Mouse (Mus musculus) lung, adult 2 months (tissue): ENCODE measurements around the gene Mboat2. TPM values are rescaled to one million over a fixed set of nuclear protein-coding genes. Genes with fewer than 3 reads are reported as not detected.
A peak's percentile ranks its signal among the peaks of the same experiment; 100 is the strongest.

Experiments
- DNase-seq: peaks from one replicate; pipeline ENCODE4 v3.0.0; 2022
- H3K4me1 ChIP-seq: fragments of 200-500 bp; 2 replicates; pipeline ENCODE4 v1.6.1; 2011; ENCODE audit warnings: low read length; ENCODE audit not compliant: control insufficient read depth, insufficient read depth
- H3K4me3 ChIP-seq: fragments of 200-500 bp; replicated peaks from 2 replicates; pipeline ENCODE3; 2011; ENCODE audit warnings: low read depth, mild to moderate bottlenecking, control low read depth, low read length; ENCODE audit errors: extremely low read depth
- CTCF ChIP-seq: fragments of 200-500 bp; IDR thresholded peaks from 2 replicates; pipeline ENCODE4 v1.5.1; 2011; ENCODE audit warnings: mild to moderate bottlenecking, low read length, control low read depth; ENCODE audit not compliant: insufficient read depth
- POLR2A ChIP-seq: fragments of 200-500 bp; IDR thresholded peaks from 2 replicates; pipeline ENCODE4 v1.6.1; 2011; ENCODE audit warnings: low read depth, mild to moderate bottlenecking, control low read depth, low read length, borderline replicate concordance; ENCODE audit errors: extremely low read depth
- WGBS: fragments of 180-500 bp; shearing (Covaris S2); methylation state at CpG from one replicate; pipeline ENCODE4 v1.1.7; 2018; 5-methylcytosine and 5-hydroxymethylcytosine counted together
- polyA plus RNA-seq: library from polyadenylated mRNA; depleted of rRNA; stranded (reverse); fragments of >200 nt; gene quantifications from 2 replicates; pipeline ENCODE4 v1.2.3, GENCODE M21; 2012

The Mboat2 gene
- polyA plus RNA-seq, 1 experiment: 4.0 TPM

GRCm38 (mm10) chr12:24831153-24831963, 679 bp downstream of the Mboat2 start:
- TF ChIP-seq POLR2A (0 out of 2 replicates have a peak, but pooled peaks have one; percentile 13), CTCF (no peak)
- under 1% methylated on average over 85 of the region's 95 CpGs for WGBS
- peak overlapping the region; percentile 78 for H3K4me3 ChIP-seq
- H3K4me1 ChIP-seq: peaks cover 5% of the 10 kb centered on the region; the same call in 1 of the 2 replicates
- DNase-seq: peak; percentile 61

DNA sequence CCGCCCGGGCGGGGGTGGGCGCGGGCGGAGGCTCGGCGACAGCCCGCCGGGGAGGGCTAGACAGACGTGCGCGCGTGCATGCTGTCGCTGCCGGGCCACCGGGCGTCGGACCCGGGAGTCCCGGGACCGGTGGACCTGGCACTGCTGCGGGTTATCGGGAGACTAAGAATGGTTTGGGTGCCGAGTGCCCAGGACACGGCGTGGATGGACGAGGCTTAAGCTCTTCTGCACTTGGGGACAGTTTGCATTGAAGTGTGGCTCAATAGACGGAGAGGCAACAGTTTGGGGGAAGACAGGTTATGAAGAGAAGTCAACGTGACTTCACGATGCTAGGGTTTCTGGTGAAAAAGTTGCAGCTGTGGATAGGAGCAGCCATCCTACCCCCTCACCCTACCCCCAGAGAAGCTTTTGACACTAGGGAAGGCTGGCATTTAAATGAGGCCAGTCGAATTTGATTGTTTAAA, 1.3 kb downstream of the Mboat2 start:
- WGBS: 1% methylated on average over 32 of the region's 32 CpGs
- peaks cover 5% of the 10 kb centered on the region; the same call in 1 of the 2 replicates for H3K4me1 ChIP-seq
- TF ChIP-seq POLR2A (no peak), CTCF (no peak)
- peak overlapping the region; percentile 78 for H3K4me3 ChIP-seq
- DNase-seq: peak; percentile 14

GRCm38 (mm10) chr12:24832438-24832837, 1.8 kb downstream of the Mboat2 start:
- peak overlapping the region; percentile 78 for H3K4me3 ChIP-seq
- no peak for DNase-seq
- no peak for TF ChIP-seq CTCF
- H3K4me1 ChIP-seq: peaks cover 5% of the 10 kb centered on the region; the same call in 1 of the 2 replicates
- 38% methylated on average over 2 of the region's 2 CpGs for WGBS

- Histone ChIP-seq H3K4me1 (no peaks in the 10 kb centered on the region), H3K4me3 (no peak overlapping the region)
- WGBS: 71% methylated on average over 2 of the region's 2 CpGs
- no peak for TF ChIP-seq CTCF
- TF ChIP-seq POLR2A: no peak
- no peak for DNase-seq
Measured at GRCm38 (mm10) chr12:24837947-24838346, 7.3 kb downstream of the Mboat2 start.

GRCm38 (mm10) chr12:24841115-24841879, 10.6 kb downstream of the Mboat2 start:
- WGBS: 61% methylated on average over 9 of the region's 9 CpGs
- TF ChIP-seq CTCF (no peak), POLR2A (no peak)
- no peak overlapping the region for H3K4me3 ChIP-seq
- peaks cover 2% of the 10 kb centered on the region; the same call in 1 of the 2 replicates for H3K4me1 ChIP-seq
- no peak for DNase-seq

DNA sequence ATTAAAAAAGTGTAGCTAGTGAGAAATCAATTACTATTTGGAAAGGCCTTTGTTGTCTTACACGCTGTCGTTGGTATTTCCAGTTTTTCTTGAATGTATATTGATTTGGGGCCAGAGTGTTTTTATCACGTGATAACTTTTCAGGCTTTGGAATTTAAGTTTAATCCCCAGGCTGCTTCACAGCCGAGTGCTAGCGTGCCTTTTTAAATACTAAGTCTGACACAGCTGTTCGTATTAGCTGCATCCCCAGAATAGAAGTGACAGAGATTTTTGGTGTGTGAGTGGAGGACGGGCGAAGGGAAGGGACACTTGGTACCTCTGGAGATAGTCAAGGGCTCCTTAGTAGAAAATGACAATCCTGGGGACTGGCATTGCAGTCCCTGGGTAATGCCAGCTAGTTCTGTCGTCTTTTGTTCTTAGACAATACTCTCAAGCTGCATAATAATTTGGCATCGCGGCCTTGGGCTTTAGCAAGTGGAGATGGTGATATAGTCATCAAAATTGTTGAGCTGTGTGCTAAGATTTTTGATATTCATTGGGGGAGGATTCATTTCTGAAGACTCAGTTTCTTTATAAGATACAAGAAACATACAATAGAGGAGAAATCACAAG, 11.7 kb downstream of the Mboat2 start:
- H3K4me3 ChIP-seq: no peak overlapping the region
- TF ChIP-seq POLR2A (no peak), CTCF (no peak)
- WGBS: 68% methylated on average over 11 of the region's 11 CpGs
- no peak for DNase-seq
- peaks cover 2% of the 10 kb centered on the region; the same call in 1 of the 2 replicates for H3K4me1 ChIP-seq

GRCm38 (mm10) chr12:24843395-24844072, 12.9 kb downstream of the Mboat2 start:
- TF ChIP-seq CTCF (no peak), POLR2A (no peak)
- H3K4me1 ChIP-seq: peaks cover 4% of the 10 kb centered on the region
- no peak for DNase-seq
- no peak overlapping the region for H3K4me3 ChIP-seq
- 58% methylated on average over 7 of the region's 7 CpGs for WGBS

DNA sequence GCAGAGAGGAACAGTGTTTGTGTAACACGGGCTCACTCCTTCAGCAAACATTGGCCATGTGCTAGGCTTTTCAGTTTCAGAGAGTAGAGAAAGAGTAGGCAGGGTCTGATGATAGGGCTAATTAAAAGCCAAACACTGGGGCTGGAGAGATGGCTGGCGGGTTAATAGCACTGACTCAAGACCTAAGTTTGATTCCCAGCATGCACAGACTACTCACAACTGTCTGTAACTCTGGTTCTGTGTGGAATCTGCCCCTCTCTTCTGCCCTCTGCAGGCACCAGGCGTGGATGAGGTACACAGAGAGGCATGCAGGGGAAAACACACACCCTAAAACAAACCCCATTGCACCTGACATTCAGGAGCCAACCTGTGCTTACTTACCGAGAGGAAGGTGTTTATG, 14.7 kb downstream of the Mboat2 start:
- H3K4me1 ChIP-seq: peaks cover 4% of the 10 kb centered on the region
- TF ChIP-seq POLR2A (no peak), CTCF (peak; percentile 45)
- no peak overlapping the region for H3K4me3 ChIP-seq
- 59% methylated on average over 4 of the region's 4 CpGs for WGBS
- no peak for DNase-seq

- TF ChIP-seq POLR2A: no peak
- 56% methylated on average over 5 of the region's 5 CpGs for WGBS
- peaks cover 4% of the 10 kb centered on the region for H3K4me1 ChIP-seq
- no peak for DNase-seq
- H3K4me3 ChIP-seq: no peak overlapping the region
Measured at GRCm38 (mm10) chr12:24848107-24848506, 17.4 kb downstream of the Mboat2 start.
